Mouse (Mus musculus): ENCODE results near the gene Ten1. TPM values are rescaled to one million over a fixed set of nuclear protein-coding genes. Genes with fewer than 3 reads are reported as not detected.
A peak's percentile ranks its signal among the peaks of the same experiment; 100 is the strongest.

Ten1 gene
- polyA plus RNA-seq, 1 experiment from 2014 or later, result 65.4 TPM

DNA sequence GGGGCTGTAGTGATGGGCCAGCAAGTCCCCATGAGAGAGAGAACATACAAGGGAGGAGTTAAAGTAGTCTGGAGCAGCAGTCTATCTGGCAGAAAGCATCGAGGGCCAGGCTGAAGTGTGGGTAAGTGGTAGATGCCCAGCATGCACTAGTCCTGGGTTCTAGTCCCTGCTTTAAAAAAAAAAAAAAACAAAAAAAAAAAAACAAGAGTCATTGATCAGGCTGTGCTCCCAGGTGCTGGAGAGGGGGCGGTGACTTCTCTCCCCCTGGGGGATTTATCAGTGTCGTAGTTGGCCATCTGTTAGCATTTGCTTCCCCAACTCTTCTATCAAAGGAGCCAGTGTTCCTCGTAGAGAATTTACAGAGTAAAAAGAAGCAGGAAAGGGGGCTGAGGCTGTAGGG is 8.0 kb downstream of the Ten1 start:
- WGBS, result 64% methylated on average over 4 of the region's 4 CpGs
- peaks cover 24% of the 10 kb centered on the region for H3K36me3 ChIP-seq
- no peak overlapping the region for H3K4me3 ChIP-seq
- no peak for DNase-seq (ENCODE audit: low spot score)
- no peaks in the 10 kb centered on the region for H3K27me3 ChIP-seq (ENCODE audit: low read depth, poor library complexity, severe bottlenecking)
- H3K27ac ChIP-seq, result no peak overlapping the region
- no peaks in the 10 kb centered on the region for H3K9me3 ChIP-seq (replicated peaks)
- H3K4me1 ChIP-seq, result no peaks in the 10 kb centered on the region

DNA sequence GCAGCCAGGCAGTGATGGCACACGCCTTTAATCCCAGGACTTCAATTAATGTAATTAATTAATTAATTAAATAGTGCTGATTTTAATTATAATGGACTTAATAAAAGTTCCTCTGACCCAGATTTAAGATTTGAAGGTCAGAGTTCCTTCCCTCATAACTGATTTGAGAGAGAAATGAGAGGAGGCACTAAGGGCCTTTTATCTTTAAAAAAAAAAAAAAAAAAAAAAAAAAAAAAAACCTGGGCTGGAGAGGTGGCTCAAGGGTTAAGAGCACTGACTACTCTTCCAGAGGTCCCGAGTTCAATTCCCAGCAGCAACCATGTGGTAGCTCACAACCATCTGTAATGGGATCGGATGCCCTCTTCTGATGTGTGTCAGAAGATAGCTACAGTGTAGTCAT is 10.0 kb downstream of the Ten1 start:
- Histone ChIP-seq H3K9me3 (replicated peaks) (no peaks in the 10 kb centered on the region), H3K4me1 (no peaks in the 10 kb centered on the region), H3K36me3 (peaks cover 24% of the 10 kb centered on the region), H3K4me3 (no peak overlapping the region), H3K27ac (no peak overlapping the region), H3K27me3 (ENCODE audit: low read depth, poor library complexity, severe bottlenecking) (no peaks in the 10 kb centered on the region)
- WGBS, result 86% methylated on average over 3 of the region's 3 CpGs
- no peak for DNase-seq (ENCODE audit: low spot score)

DNA sequence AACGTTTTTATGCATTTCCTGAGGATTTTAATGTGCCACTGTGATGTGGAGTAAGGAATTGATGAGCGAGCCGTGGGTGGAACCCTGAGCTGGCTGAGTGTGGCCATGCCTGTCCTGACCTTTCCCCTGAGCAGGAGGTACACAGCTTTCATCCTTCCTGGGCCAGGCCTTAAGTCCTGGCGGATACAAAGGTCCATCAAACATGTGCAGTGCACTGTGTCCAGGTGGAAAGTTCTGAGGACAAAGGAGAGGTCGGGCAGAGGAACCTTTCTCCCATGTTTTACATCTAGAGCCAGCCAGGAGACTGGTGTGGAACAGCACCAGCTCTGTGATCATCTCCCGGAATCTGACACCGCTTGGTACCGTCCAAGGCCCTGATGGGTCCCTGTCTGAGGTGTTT is 10.6 kb downstream of the Ten1 start:
- DNase-seq (ENCODE audit: low spot score), result no peak
- Histone ChIP-seq H3K27me3 (ENCODE audit: low read depth, poor library complexity, severe bottlenecking) (no peaks in the 10 kb centered on the region), H3K36me3 (peaks cover 24% of the 10 kb centered on the region), H3K9me3 (replicated peaks) (no peaks in the 10 kb centered on the region), H3K4me1 (no peaks in the 10 kb centered on the region), H3K27ac (no peak overlapping the region), H3K4me3 (no peak overlapping the region)
- whole genome bisulfite sequencing, result 82% methylated on average over 8 of the region's 8 CpGs

DNA sequence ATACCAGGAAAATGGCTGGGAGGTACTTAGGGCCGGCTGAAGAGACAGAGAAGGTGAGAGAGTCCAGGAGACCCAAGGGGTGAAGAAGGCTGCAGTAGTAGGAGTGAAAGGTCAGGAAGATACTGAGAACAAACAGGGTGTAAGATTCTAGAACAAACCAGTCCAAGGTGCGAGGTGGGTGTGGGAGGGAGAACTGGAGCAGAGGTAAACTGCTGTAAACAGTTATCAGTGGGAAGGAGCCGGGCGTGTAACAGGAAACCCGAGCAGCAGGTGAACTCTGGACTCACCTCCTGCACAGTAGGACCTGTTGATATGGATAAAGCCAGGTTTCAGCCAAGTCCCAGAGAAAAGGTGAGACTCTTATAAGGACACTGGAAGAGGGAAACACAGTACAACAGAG is 12.0 kb downstream of the Ten1 start:
- no peak overlapping the region for H3K27ac ChIP-seq
- WGBS, result 68% methylated on average over 5 of the region's 5 CpGs

DNA sequence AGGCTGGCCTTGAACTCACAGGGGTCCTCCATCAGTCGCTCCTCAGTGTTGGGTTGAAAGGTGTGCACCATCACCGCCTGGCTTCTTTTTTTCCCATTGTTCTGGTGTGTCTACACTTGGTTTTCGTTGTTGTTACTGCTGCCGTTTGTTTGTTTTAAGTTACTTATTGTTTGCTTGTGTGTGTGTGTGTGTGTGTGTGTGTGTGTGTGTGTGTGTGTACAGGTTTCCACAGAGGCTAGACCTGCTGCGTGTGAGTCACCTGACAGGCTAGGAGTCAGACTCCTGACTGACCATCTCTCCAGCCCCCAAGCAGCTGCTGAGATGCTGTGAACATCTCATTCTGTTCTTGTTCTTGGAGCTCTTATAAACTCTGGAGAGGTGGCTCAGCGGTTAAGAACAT is 14.2 kb downstream of the Ten1 start:
- Histone ChIP-seq H3K4me1 (no peaks in the 10 kb centered on the region), H3K9me3 (replicated peaks) (no peaks in the 10 kb centered on the region), H3K4me3 (no peak overlapping the region), H3K27ac (no peak overlapping the region), H3K27me3 (ENCODE audit: low read depth, poor library complexity, severe bottlenecking) (no peaks in the 10 kb centered on the region), H3K36me3 (no peaks in the 10 kb centered on the region; the same call in 1 of the 2 replicates)
- WGBS, result 93% methylated on average over 6 of the region's 6 CpGs
- DNase-seq (ENCODE audit: low spot score), result no peak

More for the DNA sequence above, 12.0 kb downstream of the Ten1 start:
- Histone ChIP-seq H3K27me3 (ENCODE audit: low read depth, poor library complexity, severe bottlenecking) (no peaks in the 10 kb centered on the region), H3K4me1 (no peaks in the 10 kb centered on the region), H3K36me3 (peaks cover 20% of the 10 kb centered on the region), H3K9me3 (replicated peaks) (no peaks in the 10 kb centered on the region), H3K4me3 (no peak overlapping the region)
- DNase-seq (ENCODE audit: low spot score), result no peak

DNA sequence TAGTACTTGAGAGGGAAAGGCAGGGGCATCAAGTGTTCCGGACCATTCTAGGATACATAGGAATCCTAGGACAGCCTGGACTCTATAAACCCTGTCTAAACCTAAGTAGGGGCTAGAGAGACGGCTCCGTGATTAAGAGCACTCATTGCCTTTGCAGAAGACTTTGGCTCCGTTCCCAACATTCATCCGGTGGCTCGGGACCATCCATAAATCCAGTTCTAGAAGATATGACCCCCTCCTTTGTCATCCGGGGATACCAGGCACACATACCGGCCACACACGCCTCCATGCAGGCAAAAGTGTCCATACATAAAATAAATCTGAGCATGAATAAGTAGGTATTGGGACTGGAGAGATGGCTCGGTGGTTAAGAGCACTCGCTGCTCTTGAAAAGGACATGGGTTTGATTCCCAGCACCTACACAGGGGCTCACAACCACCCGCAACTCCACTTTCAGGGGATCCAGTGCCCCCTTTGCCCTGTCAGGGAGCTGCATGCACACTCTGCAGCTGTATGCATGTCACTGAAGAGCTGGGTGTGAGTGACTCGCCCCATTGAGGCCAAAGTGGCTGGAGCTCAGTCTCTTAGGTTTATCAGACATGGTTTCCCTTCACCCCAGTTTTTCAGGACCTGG is 15.3 kb downstream of the Ten1 start:
- Histone ChIP-seq H3K27ac (no peak overlapping the region), H3K27me3 (ENCODE audit: low read depth, poor library complexity, severe bottlenecking) (no peaks in the 10 kb centered on the region), H3K9me3 (replicated peaks) (no peaks in the 10 kb centered on the region), H3K4me3 (no peak overlapping the region), H3K36me3 (no peaks in the 10 kb centered on the region; the same call in 1 of the 2 replicates), H3K4me1 (peaks cover 9% of the 10 kb centered on the region)
- 94% methylated on average over 13 of the region's 13 CpGs for WGBS
- DNase-seq (ENCODE audit: low spot score), result no peak

DNA sequence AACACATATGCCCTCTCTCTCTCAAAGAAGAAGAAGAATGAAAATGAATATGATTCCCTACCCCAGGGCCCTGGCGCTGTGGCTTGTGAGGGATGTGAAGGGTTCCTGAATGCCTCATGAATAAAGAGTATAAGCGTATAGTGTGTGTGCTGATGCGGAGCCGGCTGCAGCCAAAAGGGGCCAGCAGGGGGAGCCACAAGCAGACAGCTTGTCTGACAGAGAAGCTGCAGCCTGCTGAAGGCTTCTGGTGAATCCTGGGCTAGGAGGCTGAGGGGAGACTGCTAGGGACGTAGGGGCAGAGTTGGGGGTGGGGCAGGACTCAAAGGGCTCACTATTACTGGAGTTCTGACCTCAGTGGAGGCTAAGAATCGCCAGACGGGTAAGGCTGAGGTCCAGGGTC is 16.5 kb downstream of the Ten1 start:
- H3K9me3 ChIP-seq (replicated peaks), result no peaks in the 10 kb centered on the region
- no peak overlapping the region for H3K4me3 ChIP-seq
- 82% methylated on average over 7 of the region's 7 CpGs for WGBS
- no peak overlapping the region for H3K27ac ChIP-seq
- no peaks in the 10 kb centered on the region; the same call in 1 of the 2 replicates for H3K36me3 ChIP-seq
- H3K4me1 ChIP-seq, result peaks cover 19% of the 10 kb centered on the region
- H3K27me3 ChIP-seq (ENCODE audit: low read depth, poor library complexity, severe bottlenecking), result 0 out of 2 replicates have a peak, but pooled peaks cover 1% of the 10 kb centered on the region
- no peak for DNase-seq (ENCODE audit: low spot score)

DNA sequence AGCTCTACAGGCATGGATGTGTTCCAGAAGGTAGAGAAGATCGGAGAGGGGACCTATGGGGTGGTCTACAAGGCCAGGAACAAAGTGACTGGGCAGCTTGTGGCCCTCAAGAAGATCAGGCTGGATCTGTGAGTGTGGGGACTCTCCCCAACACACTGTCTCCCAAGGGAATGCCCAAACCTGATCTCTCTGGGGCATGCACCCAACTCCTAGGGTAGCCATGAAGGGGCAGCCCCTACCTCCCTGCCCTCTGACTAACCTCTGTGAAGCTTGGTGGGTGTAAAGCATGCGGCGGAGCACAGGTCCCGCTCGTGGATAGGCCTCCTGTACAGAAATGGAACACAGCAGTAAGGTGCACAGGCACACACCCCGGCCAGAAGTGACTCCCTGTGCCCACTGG is 17.3 kb downstream of the Ten1 start:
- no peak overlapping the region for H3K4me3 ChIP-seq
- no peak overlapping the region for H3K27ac ChIP-seq
- peaks cover 25% of the 10 kb centered on the region for H3K4me1 ChIP-seq
- no peak for DNase-seq (ENCODE audit: low spot score)
- peaks cover 9% of the 10 kb centered on the region for H3K27me3 ChIP-seq (ENCODE audit: low read depth, poor library complexity, severe bottlenecking)
- WGBS, result 89% methylated on average over 6 of the region's 6 CpGs
- no peaks in the 10 kb centered on the region for H3K9me3 ChIP-seq (replicated peaks)
- H3K36me3 ChIP-seq, result peaks cover 2% of the 10 kb centered on the region; the same call in 1 of the 2 replicates

DNA sequence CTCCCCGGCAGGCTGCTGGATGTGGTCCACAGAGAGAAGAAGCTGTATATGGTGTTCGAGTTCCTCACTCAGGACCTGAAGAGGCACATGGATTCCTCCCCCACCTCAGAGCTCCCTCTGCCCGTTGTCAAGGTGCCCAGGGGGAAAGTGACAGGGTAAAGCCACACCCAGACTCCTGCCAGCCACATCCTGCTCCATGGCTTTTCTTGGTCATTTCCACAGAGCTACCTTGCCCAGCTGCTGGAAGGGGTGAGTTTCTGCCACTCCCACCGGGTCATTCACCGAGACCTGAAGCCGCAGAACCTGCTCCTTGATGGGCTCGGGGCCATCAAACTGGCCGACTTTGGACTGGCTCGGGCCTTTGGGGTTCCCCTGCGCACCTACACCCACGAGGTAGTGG is 17.9 kb downstream of the Ten1 start:
- WGBS, result 82% methylated on average over 11 of the region's 11 CpGs
- H3K27me3 ChIP-seq (ENCODE audit: low read depth, poor library complexity, severe bottlenecking), result peaks cover 15% of the 10 kb centered on the region

DNA sequence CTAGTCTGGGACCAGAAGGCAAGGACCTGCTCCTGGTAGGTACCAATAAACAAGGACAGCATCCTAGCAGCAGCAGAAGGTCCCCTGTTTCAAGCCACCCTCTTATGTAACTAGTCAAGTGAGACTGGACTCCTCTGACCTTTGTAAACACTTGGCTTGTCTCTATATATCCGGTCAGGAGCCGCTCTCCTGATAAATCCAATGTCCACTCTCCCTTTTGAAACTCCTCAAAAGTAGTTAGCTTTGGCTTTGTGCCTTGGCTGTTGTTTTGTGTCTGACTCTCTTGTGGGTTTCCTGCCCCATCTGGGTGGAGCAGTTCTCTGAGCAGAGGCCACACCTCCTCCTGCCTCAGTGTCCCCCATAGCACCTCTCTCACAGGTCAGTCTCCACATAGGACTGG is 19.6 kb downstream of the Ten1 start:
- Histone ChIP-seq H3K4me3 (no peak overlapping the region), H3K9me3 (replicated peaks) (no peaks in the 10 kb centered on the region), H3K36me3 (peaks cover 13% of the 10 kb centered on the region; the same call in 1 of the 2 replicates), H3K27me3 (ENCODE audit: low read depth, poor library complexity, severe bottlenecking) (peaks cover 32% of the 10 kb centered on the region), H3K4me1 (peaks cover 39% of the 10 kb centered on the region), H3K27ac (peak overlapping the region; percentile 67)
- no peak for DNase-seq (ENCODE audit: low spot score)
- WGBS, result 90% methylated on average over 2 of the region's 2 CpGs

More for the DNA sequence above, 17.9 kb downstream of the Ten1 start:
- Histone ChIP-seq H3K4me1 (peaks cover 25% of the 10 kb centered on the region), H3K27ac (no peak overlapping the region), H3K36me3 (peaks cover 8% of the 10 kb centered on the region), H3K9me3 (replicated peaks) (no peaks in the 10 kb centered on the region), H3K4me3 (no peak overlapping the region)
- DNase-seq (ENCODE audit: low spot score), result no peak

DNA sequence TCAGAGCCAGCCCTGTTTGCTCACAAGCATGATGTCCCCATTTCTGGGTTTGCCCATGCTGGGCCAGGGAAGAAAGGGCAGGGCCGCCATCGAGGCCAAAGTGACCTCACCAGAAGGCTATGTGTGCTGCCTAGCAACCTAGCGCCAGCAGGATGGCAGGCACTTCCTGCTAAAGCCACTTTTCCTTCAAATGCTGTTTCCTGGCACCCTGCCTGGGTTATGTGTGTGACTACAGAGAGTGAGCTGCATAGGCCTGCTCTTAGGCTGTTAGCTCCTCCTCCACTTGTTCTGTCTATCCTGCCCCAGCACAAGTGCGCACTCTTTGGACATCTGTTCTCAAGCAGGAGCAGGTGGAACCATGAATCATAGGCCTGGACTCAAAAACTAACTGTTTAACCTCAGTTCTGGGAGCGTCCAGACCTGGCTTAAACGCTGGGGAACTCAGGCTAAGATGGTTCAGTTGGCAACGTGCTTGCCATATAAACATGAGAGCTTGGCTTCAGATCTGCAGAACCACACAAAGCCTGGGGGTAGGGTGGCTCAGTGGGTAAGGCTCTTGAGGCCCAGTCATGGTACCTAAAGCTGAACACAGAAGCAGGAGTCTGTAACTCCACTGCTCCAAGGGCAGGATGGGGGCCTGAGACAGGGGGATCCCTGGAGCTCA is 20.2 kb downstream of the Ten1 start:
- no peak for DNase-seq (ENCODE audit: low spot score)
- H3K4me3 ChIP-seq, result no peak overlapping the region
- peak overlapping the region; percentile 67 for H3K27ac ChIP-seq
- 74% methylated on average over 7 of the region's 7 CpGs for WGBS
- peaks cover 13% of the 10 kb centered on the region; the same call in 1 of the 2 replicates for H3K36me3 ChIP-seq
- H3K27me3 ChIP-seq (ENCODE audit: low read depth, poor library complexity, severe bottlenecking), result peaks cover 38% of the 10 kb centered on the region
- H3K4me1 ChIP-seq, result peaks cover 39% of the 10 kb centered on the region
- H3K9me3 ChIP-seq (replicated peaks), result no peaks in the 10 kb centered on the region

DNA sequence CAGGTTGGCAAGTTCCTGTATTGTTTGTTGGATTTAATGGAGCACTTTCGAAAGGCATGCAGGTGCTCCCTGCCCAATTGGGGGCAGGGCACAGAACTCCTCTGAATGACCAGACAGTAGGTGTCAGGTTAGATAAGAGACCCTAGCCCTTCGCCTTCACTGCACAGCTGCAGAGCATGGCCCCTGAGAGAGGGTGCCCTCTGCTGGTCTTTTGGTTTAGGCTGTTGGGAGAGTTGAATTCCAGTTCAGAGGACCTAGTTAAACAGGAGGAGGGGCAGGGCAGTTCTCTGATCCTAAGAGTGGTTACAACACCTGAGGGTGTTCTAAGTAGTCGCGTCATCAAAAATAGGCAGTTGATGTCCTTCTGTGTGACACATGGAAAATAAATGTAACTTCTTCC is 21.2 kb downstream of the Ten1 start:
- H3K27ac ChIP-seq, result no peak overlapping the region; the same call in 1 of the 2 replicates
- WGBS, result 23% methylated on average over 4 of the region's 4 CpGs
- peak; percentile 68 for DNase-seq (ENCODE audit: low spot score)
- H3K36me3 ChIP-seq, result peaks cover 15% of the 10 kb centered on the region; the same call in 1 of the 2 replicates
- H3K4me3 ChIP-seq, result no peak overlapping the region
- no peaks in the 10 kb centered on the region for H3K9me3 ChIP-seq (replicated peaks)
- H3K27me3 ChIP-seq (ENCODE audit: low read depth, poor library complexity, severe bottlenecking), result peaks cover 48% of the 10 kb centered on the region
- peaks cover 39% of the 10 kb centered on the region for H3K4me1 ChIP-seq

DNA sequence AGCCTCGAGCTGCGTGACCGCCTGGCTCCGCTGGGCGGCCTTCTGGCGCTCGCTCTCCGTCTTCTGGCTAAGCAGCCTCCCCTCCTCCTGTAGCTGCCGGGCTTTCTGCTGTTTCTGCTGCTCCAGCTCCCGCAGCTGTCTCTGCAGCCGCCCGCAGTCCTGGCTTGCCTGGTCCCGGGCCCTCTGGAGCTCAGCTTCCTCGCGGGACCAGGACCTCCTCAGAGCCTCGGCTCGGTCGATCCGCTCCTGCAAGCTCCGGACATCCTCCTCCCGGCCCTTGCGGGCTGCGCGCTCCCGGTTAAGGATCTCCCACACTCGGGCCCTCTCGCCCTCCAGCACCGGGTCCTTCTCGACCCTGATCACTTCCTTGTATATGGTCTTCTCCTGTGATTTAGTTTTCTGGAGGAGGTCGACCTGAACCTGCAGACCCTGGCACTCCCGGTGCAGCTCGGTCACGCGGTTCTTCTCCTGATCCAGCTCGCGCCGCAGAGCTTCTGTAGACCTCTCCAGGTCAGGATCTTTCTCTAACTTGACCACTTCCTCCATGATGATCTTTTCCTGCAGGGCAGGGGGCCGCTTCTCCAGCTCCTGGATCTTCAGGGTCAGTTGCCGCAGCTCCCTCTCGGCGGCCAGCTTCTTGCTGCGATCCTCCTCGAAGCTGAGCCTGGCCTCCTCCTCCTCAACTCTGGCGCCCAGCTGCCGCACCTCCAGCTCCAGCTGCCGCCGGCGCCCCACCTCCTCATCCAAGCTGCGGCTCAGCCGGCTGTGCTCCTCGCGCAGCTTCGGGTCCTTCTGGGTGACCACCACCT is 23.5 kb downstream of the Ten1 start:
- Histone ChIP-seq H3K4me3 (peak overlapping the region; percentile 48), H3K4me1 (peaks cover 39% of the 10 kb centered on the region), H3K27me3 (ENCODE audit: low read depth, poor library complexity, severe bottlenecking) (peaks cover 57% of the 10 kb centered on the region), H3K36me3 (peaks cover 20% of the 10 kb centered on the region; the same call in 1 of the 2 replicates), H3K27ac (peak overlapping the region; percentile 69), H3K9me3 (replicated peaks) (no peaks in the 10 kb centered on the region)
- peak; percentile 64 for DNase-seq (ENCODE audit: low spot score)
- 10% methylated on average over 53 of the region's 53 CpGs for WGBS
